Mouse (Mus musculus) gastrocnemius, postnatal 4 days (tissue): ENCODE results near the gene Lrrc38. TPM values are rescaled to one million over a fixed set of nuclear protein-coding genes. Genes with fewer than 3 reads are reported as not detected.

Source experiments
- total RNA-seq, 2 experiments: library from RNA; stranded (reverse); gene quantifications; 2 replicates each; pipeline ENCODE4 v1.2.3; 2021

Lrrc38 gene
- total RNA-seq, 2 experiments from 2014 or later, result 11.2 to 12.2 TPM

Other genes with a start within 250 kb of the Lrrc38 start
- 10 to 100 TPM; 27.8 to 30.2 TPM for gene Prdm2, start 136.8 kb upstream of the Lrrc38 start, total RNA-seq
- gene Pdpn, start 50.2 kb upstream of the Lrrc38 start, total RNA-seq, result 10 to 100 TPM; 36.8 to 40.9 TPM
- gene Pramel1, start 44.7 kb downstream of the Lrrc38 start, total RNA-seq, result under 1 TPM; 0.16 to 0.20 TPM
- gene Pramef8, start 62.7 kb downstream of the Lrrc38 start, total RNA-seq, result 10 to 100 TPM in 1 of 2 experiments, 1 to 10 TPM in 1; 9.3 to 13.7 TPM
- not detected for gene Oog4, start 100.6 kb downstream of the Lrrc38 start, total RNA-seq
- not detected for gene Gm13043, start 161.6 kb downstream of the Lrrc38 start, total RNA-seq
- gene Gm13040, start 186.2 kb downstream of the Lrrc38 start, total RNA-seq, result not detected
- not detected for gene BC080695, start 201.9 kb downstream of the Lrrc38 start, total RNA-seq
- gene Gm13057, start 202.0 kb downstream of the Lrrc38 start, total RNA-seq, result not detected